Mouse (Mus musculus): ENCODE measurements around the gene Agpat2. TPM values are rescaled to one million over a fixed set of nuclear protein-coding genes. Genes with fewer than 3 reads are reported as not detected.

Gene Agpat2
- 11.7 and 13.1 TPM in 2 replicates for polyA plus RNA-seq (2016; fragmentation: Nextera tagmentation; extraction: Ambion mirVana)

DNA sequence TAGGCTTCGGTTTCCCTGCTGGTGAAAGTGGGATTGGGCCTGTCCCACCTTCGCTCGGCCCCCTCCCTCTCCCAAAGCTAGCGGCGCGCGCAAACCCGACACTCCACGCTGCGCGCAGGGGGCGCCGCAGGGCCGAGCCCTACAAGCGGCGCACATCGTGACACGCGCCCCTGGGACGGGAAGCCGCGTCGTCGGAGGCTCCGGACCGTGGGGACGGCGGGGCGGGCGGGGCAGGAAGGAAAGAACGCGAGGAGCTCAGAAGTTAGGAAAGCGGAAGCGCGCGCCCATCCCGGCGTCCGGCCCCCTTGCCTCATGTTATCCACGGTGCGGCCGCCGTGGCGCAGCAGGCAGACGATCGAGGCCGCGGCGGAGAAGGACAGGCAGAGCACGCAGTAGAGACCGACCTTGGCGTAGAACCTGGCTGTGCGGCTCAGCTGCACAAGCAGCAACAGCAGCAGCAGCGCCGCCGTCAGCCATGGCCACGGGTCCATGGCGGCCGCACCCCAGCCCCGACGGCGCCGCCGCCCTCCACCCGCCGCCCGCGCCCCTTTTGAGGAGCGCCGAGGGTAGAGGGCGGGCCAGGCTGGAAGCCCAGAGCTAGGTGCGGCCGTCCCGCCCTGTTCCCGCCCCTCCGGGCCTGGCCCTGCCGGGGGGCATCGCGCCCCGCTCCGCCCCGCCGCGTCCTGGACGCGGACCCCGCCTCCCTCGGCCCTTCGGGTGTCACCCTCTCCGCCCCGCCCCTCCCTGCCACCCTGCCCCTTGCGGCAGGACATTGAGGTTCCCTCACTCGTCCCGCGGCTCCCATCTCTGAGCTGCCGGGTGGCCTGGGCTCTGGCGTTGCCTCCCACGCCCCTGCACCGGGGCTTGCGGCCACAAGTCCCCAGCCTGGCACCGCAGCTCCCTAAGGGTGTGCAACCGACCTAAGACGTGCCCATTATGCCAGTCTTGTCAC, at the start of gene Agpat2:
Gene Agpat2, minus strand, starts transcription at position 698 of the 952 bp plus-strand sequence.
- no peaks in the 10 kb centered on the region for H3K36me3 ChIP-seq
- peaks cover 49% of the 10 kb centered on the region for H3K27me3 ChIP-seq
- peak within 1 kb of the TSS; percentile 66 for H3K9ac ChIP-seq
- peak within 1 kb of the TSS; percentile 79 for H3K4me2 ChIP-seq (replicated peaks)
- peak within 1 kb of the TSS; percentile 55 for H3K4me3 ChIP-seq
- no peak within 1 kb of the TSS for H3K27ac ChIP-seq
- ATAC-seq (ENCODE audit: low FRiP score), result peak; percentile 63
- under 1% methylated on average over 87 of the region's 103 CpGs for WGBS
- H3K4me1 ChIP-seq, result peaks cover 25% of the 10 kb centered on the region
- no peaks in the 10 kb centered on the region for H3K9me3 ChIP-seq (replicated peaks)

DNA sequence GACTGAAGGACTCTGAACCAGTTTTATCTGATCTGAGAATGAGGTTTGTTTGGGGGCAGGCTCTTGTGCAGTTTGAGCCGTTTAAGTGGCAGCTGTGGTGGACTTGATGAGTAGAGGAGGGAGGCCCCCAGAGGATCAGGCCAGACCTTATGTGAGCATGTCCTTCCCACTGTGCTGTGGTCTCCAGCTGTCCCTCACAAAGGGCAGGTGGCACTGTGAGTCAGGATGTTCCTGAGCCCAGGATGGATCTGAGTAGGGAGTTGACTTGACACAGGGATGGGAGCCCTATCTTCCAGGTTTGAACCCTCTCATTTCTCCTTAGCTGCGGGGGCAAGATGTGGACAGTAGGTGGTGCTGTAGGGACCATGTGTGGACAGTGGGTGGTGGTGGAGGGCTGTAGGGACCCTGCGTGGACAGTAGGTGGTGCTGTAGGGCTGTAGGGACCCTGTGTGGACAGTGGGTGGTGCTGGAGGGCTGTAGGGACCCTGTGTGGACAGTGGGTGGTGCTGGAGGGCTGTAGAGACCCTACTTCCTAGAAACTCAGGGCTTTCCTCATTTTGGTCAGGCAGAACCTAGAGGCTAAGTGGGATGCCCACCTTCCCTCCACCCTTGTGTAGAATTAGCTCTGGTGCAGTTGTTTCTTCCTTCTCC, 42.6 kb upstream of the Agpat2 start:
- no peaks in the 10 kb centered on the region for H3K9me3 ChIP-seq (replicated peaks)
- no peaks in the 10 kb centered on the region for H3K27me3 ChIP-seq
- no peak overlapping the region for H3K27ac ChIP-seq
- ATAC-seq (ENCODE audit: low FRiP score), result peak; percentile 95
- H3K4me1 ChIP-seq, result no peaks in the 10 kb centered on the region
- H3K4me3 ChIP-seq, result no peak overlapping the region
- H3K4me2 ChIP-seq (replicated peaks), result no peak overlapping the region
- no peak overlapping the region for H3K9ac ChIP-seq
- 24% methylated on average over 3 of the region's 3 CpGs for WGBS
- H3K36me3 ChIP-seq, result no peaks in the 10 kb centered on the region

DNA sequence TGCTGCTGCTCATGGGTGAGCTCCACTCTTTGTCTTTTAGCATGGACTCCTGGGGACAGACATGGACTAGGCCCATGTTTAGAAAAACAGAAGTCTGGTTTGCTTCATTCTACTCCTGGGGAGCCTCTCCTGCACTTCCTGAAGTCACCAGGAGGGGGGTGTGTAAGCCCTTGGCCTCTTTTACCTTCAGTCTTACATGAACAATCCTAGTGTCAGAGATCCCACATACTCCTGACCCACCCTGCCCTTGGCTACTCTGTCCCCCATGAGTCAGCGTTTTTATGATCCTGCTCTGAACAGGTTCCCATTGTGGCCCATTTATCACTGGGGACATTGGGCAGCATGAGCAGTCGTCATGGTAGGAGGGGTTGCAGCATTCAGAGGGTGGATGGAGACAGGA, 39.7 kb upstream of the Agpat2 start:
- no peaks in the 10 kb centered on the region for H3K36me3 ChIP-seq
- H3K27me3 ChIP-seq, result no peaks in the 10 kb centered on the region
- no peak for ATAC-seq (ENCODE audit: low FRiP score)
- H3K9me3 ChIP-seq (replicated peaks), result no peaks in the 10 kb centered on the region
- WGBS, result 63% methylated on average over 2 of the region's 2 CpGs
- H3K4me2 ChIP-seq (replicated peaks), result no peak overlapping the region
- H3K27ac ChIP-seq, result no peak overlapping the region
- peaks cover 7% of the 10 kb centered on the region for H3K4me1 ChIP-seq
- H3K9ac ChIP-seq, result no peak overlapping the region
- H3K4me3 ChIP-seq, result no peak overlapping the region

DNA sequence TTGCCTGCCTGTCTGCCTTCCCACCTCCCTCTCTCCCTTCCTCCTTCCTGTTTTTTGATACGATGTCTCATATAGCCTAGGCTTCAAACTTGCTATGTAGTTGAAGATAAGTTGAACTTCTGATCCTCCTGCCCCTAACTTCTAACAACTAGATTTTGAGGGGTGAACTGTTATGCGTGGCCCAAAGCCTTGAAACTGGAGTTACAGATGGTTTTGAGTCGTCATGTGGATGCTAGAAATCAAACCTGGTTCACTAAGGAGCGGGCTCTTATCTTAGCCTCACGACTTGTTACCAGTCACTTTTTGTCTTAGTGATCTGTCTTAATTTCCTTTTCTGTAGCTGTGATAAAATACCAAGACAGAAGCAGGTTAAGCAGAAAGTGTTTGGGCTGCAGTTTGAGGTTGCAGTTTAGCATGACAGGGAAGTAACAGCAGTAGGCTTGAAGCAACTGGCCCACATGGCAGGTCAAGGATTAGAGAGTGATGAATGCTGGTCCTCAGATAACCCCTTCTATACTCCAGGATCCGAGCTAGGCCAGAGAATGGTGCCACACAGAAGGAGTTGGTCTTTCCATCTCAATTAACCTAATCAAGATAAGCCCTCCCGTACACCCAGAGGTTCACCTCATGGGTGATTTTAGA, 36.9 kb upstream of the Agpat2 start:
- WGBS, result 78% methylated on average over 7 of the region's 7 CpGs
- no peaks in the 10 kb centered on the region for H3K27me3 ChIP-seq
- H3K4me3 ChIP-seq, result no peak overlapping the region
- H3K9ac ChIP-seq, result no peak overlapping the region
- no peak for ATAC-seq (ENCODE audit: low FRiP score)
- no peak overlapping the region for H3K27ac ChIP-seq
- peaks cover 25% of the 10 kb centered on the region for H3K4me1 ChIP-seq
- H3K36me3 ChIP-seq, result peaks cover 23% of the 10 kb centered on the region
- no peak overlapping the region for H3K4me2 ChIP-seq (replicated peaks)
- no peaks in the 10 kb centered on the region for H3K9me3 ChIP-seq (replicated peaks)

DNA sequence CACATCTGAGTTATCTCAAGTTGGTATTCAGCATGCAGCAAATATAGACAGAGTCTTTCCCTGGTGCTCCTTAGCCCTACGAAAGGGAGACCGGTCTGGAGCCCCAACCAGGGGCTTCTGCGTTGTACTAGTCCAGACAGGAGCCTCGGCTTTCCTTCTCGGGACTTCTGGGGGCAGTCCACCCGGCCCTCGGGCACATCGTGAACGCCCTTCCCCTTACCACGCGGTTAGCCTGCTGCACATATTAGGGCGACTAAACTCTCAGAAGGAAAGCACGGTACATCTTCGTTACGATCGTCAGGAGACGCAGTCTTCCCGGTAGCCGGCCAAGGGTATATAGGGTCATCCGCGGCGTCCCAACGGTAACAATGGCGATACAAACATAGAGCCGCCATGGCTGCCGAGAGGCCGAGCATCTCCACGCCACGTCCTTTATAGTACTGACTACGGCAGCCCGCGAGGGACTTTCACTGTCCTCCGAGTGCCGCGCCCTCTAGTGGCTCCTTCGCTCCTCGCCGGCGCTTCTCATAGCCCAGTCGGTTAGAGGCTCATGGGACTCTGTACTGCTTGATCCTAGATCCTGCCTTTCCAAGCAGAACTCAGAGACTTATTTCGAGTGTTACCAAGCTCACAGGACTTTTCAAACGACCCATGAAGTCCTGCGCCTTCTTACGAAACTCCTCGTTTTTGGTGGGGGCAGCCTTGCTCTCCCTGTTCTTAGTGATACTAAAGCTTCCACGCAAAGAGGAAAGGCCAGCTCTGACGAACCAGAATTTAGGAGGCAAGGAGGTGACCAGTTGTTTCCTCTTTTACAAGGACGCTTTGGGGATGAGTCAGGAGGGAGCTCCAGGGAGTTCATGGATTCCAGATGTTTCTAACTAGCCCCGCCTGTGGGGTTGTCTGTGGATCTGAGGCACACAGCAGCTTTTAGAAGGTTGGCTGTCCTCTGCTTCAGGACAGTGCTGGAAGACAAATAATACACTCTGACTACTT, 35.9 kb upstream of the Agpat2 start:
- peak; percentile 85 for ATAC-seq (ENCODE audit: low FRiP score)
- peak overlapping the region; percentile 92 for H3K4me3 ChIP-seq
- H3K36me3 ChIP-seq, result peaks cover 33% of the 10 kb centered on the region
- peak overlapping the region; percentile 76 for H3K27ac ChIP-seq
- peak overlapping the region; percentile 85 for H3K4me2 ChIP-seq (replicated peaks)
- H3K9me3 ChIP-seq (replicated peaks), result no peaks in the 10 kb centered on the region
- peaks cover 25% of the 10 kb centered on the region for H3K4me1 ChIP-seq
- 4% methylated on average over 49 of the region's 49 CpGs for WGBS
- H3K9ac ChIP-seq, result peak overlapping the region; percentile 97
- H3K27me3 ChIP-seq, result no peaks in the 10 kb centered on the region

DNA sequence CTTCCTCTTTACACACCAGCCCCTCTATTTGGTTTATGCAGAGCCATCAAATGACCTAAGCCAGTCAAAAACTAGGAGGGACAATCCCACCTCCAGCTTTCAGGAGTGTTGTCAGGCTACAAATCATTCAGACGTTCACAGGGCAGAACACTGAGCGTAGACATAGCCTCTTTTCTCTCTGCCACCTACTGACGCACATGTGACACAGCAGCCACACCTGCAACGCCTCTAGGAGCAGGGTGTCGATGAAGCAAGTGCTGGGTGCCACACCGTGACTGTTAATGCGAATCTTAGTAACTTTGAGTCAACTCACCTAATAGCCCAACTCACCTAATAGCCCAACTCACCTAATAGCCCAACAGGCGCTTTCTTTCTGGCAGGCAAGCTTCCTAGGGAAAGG, 34.9 kb upstream of the Agpat2 start:
- Histone ChIP-seq H3K4me3 (peak overlapping the region; percentile 92), H3K27ac (peak overlapping the region; percentile 0; the same call in 1 of the 2 replicates)
- WGBS, result 10% methylated on average over 8 of the region's 8 CpGs

DNA sequence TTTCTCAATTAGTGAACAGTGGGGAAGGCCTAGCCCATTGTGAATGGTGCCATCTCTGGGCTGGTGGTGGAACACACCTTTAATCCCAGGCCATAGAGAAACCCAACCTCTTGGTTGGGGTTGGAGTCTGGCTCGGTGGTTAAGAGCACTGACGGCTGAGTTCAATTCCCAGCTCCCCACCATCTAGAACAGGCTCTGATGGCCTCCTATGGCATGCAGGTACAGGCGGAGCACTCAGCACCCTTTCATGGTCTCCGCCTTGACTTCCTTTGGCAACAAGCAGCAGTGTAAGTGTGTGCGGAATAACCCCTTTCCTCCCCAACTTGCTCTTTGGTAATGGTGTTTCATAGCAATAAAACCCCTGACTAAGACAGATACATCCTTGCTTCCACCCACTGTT, 34.4 kb upstream of the Agpat2 start:
- WGBS, result 75% methylated on average over 5 of the region's 5 CpGs
- Histone ChIP-seq H3K4me1 (peaks cover 32% of the 10 kb centered on the region), H3K9ac (peak overlapping the region; percentile 97), H3K27me3 (no peaks in the 10 kb centered on the region), H3K27ac (0 out of 2 replicates have a peak overlapping the region, but pooled peaks have one; percentile 0), H3K4me2 (replicated peaks) (peak overlapping the region; percentile 85), H3K36me3 (peaks cover 46% of the 10 kb centered on the region), H3K9me3 (replicated peaks) (no peaks in the 10 kb centered on the region), H3K4me3 (peak overlapping the region; percentile 92)
- ATAC-seq (ENCODE audit: low FRiP score), result no peak

More for the DNA sequence above, 34.9 kb upstream of the Agpat2 start:
- Histone ChIP-seq H3K9me3 (replicated peaks) (no peaks in the 10 kb centered on the region), H3K36me3 (peaks cover 44% of the 10 kb centered on the region), H3K4me2 (replicated peaks) (peak overlapping the region; percentile 85), H3K4me1 (peaks cover 32% of the 10 kb centered on the region), H3K27me3 (no peaks in the 10 kb centered on the region), H3K9ac (peak overlapping the region; percentile 97)
- ATAC-seq (ENCODE audit: low FRiP score), result no peak

DNA sequence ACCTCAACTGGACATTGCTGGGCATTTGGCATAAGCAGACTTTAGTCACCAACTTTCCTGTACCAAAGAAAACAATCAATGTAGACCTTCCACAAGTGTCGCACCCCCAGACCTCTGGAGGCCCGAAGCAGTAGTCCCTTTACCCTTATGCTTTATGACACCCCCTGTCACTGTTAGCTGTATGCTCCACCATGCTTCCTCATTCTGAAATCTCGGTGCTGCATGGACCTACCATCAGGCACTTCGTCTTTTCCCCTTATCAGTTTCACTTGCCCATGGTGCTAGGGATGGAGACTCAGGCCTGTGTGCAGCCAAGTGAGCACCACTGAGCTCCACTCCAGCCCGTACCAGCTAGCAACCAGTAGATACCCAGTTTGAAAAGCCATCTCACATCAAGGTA, 33.8 kb upstream of the Agpat2 start:
- H3K9me3 ChIP-seq (replicated peaks), result no peaks in the 10 kb centered on the region
- WGBS, result 89% methylated on average over 5 of the region's 5 CpGs
- peak overlapping the region; percentile 97; the same call in 1 of the 2 replicates for H3K9ac ChIP-seq
- H3K4me2 ChIP-seq (replicated peaks), result peak overlapping the region; percentile 85
- H3K27ac ChIP-seq, result 0 out of 2 replicates have a peak overlapping the region, but pooled peaks have one; percentile 0
- peaks cover 33% of the 10 kb centered on the region for H3K4me1 ChIP-seq
- peaks cover 46% of the 10 kb centered on the region for H3K36me3 ChIP-seq
- peak overlapping the region; percentile 92; the same call in 1 of the 2 replicates for H3K4me3 ChIP-seq
- no peak for ATAC-seq (ENCODE audit: low FRiP score)
- no peaks in the 10 kb centered on the region for H3K27me3 ChIP-seq

DNA sequence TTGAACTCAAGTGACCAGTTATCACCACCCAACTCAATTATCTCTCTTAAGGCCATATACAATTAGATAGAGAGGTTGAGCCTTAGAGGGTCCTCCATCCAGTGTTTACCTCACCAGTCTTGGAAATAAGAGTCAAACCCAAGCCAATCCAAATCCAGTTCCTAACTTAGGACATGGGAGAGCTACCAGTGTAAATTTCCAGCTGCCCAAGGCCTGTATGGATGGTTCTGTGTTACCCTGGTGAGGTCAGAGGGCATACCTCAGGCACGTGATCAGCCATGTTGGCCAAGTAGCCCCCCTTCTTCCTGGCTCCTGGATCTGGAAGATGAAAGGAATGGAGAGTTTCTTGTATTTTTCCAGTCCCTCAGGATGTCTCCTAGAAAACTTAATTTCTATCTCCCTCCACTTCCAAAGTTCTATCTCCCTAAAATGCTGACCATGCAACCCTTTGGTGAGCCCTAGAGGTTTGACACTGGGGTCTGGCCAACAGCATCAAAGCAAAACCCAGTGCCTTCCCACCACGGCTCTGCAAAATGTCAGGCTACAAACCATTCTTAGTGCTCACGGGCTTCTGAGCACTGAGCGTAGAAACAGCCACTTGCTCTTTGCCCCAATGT, 33.2 kb upstream of the Agpat2 start:
- no peak overlapping the region for H3K27ac ChIP-seq

DNA sequence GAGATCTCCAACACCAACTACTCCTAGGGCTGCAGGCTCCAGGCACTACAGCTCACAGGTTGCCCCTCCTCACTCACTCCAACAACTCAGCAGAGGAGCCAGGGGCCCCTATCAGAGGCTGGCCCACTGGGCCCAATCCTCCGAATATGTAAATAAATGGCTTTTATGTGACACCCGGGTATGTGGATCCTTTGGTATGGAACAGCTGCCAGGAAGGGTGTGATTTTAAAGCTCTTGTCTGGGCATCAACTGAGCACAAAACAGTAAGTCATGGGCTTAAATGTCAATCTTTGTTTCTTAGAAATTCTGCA, 32.1 kb upstream of the Agpat2 start:
- H3K9ac ChIP-seq, result no peak overlapping the region
- H3K4me3 ChIP-seq, result no peak overlapping the region
- H3K36me3 ChIP-seq, result peaks cover 54% of the 10 kb centered on the region
- H3K27ac ChIP-seq, result no peak overlapping the region
- H3K4me2 ChIP-seq (replicated peaks), result no peak overlapping the region
- H3K4me1 ChIP-seq, result peaks cover 44% of the 10 kb centered on the region
- no peaks in the 10 kb centered on the region for H3K9me3 ChIP-seq (replicated peaks)
- WGBS, result 70% methylated on average over 2 of the region's 2 CpGs
- H3K27me3 ChIP-seq, result no peaks in the 10 kb centered on the region
- no peak for ATAC-seq (ENCODE audit: low FRiP score)

More for the DNA sequence above, 33.2 kb upstream of the Agpat2 start:
- no peaks in the 10 kb centered on the region for H3K9me3 ChIP-seq (replicated peaks)
- WGBS, result 80% methylated on average over 4 of the region's 4 CpGs
- H3K27me3 ChIP-seq, result no peaks in the 10 kb centered on the region
- H3K9ac ChIP-seq, result no peak overlapping the region
- H3K36me3 ChIP-seq, result peaks cover 46% of the 10 kb centered on the region
- H3K4me2 ChIP-seq (replicated peaks), result no peak overlapping the region
- H3K4me1 ChIP-seq, result peaks cover 39% of the 10 kb centered on the region
- no peak for ATAC-seq (ENCODE audit: low FRiP score)
- H3K4me3 ChIP-seq, result no peak overlapping the region
